ENCODE assay signal across 8 mouse cellular contexts in genomic region chr5:122968322-122968721, GRCm38 (mm10). TPM values are rescaled to one million over a fixed set of nuclear protein-coding genes. Genes with fewer than 3 reads are reported as not detected.
A peak's percentile ranks its signal among the peaks of the same experiment; 100 is the strongest.
DNase-seq lines count a peak whose midpoint lies in the region; ATAC-seq and TF ChIP-seq lines count a peak whose summit lies in the region.

No protein-coding gene starts in this region.

- H3K27ac ChIP-seq in bone marrow macrophage, adult 2 months (ENCODE audit: insufficient read depth, low read depth, low read length) = no peak overlapping the region
- no peak overlapping the region for H3K27ac ChIP-seq in forebrain, embryonic 12.5 days
- no peak overlapping the region for H3K27ac ChIP-seq in hindbrain, postnatal 0 days
- no peak overlapping the region for H3K27ac ChIP-seq in spleen, adult 2 months (ENCODE audit: insufficient read depth, low read length)

- no peak overlapping the region for H3K4me3 ChIP-seq in bone marrow macrophage, adult 2 months (ENCODE audit: insufficient read depth, low read length)
- H3K4me3 ChIP-seq in forebrain, embryonic 12.5 days (replicated peaks) = no peak overlapping the region
- H3K4me3 ChIP-seq in hindbrain, postnatal 0 days (ENCODE audit: low read length) = no peak overlapping the region
- H3K4me3 ChIP-seq in spleen, adult 2 months (ENCODE audit: extremely low read depth, insufficient read depth, insufficient read length) = no peak overlapping the region

- H3K9me3 ChIP-seq in forebrain, embryonic 12.5 days = no peaks in the 10 kb centered on the region
- H3K9me3 ChIP-seq in hindbrain, postnatal 0 days (ENCODE audit: low read length) = no peaks in the 10 kb centered on the region

- DNase-seq in heart, adult 18-20 months = peak; percentile 75 to 88
- DNase-seq in heart, adult 11 months = no peak
- DNase-seq in hindbrain, postnatal 0 days (ENCODE audit: low spot score) = peak; percentile 80
- DNase-seq in layer of hippocampus, postnatal 36 days = peak; percentile 66 to 74
- DNase-seq in spleen, adult 2 months (ENCODE audit: low read depth in 1 of 2, low spot score in 2 of 2) = peak; percentile 62 to 84

- TF ChIP-seq POLR2A in bone marrow macrophage, adult 2 months (IDR thresholded peaks at IDR 0.05; ENCODE audit: borderline replicate concordance, low read depth, low read length) = no peak
- no peak for TF ChIP-seq POLR2A in spleen, adult 2 months (IDR thresholded peaks at IDR 0.05; ENCODE audit: low read depth, low read length)

- 0 out of 2 replicates have a peak, but pooled peaks have one; percentile 33 for ATAC-seq in forebrain, embryonic 12.5 days (ENCODE audit: low FRiP score)
- ATAC-seq in hindbrain, postnatal 0 days = no peak
- ATAC-seq in megakaryocyte, adult 5-6 weeks (ENCODE audit: poor library complexity, severe bottlenecking) = peak; percentile 84

- H3K4me2 ChIP-seq in forebrain, embryonic 12.5 days = no peak overlapping the region
- no peak overlapping the region for H3K4me2 ChIP-seq in hindbrain, postnatal 0 days (ENCODE audit: low read depth, low read length)

- TF ChIP-seq CTCF in bone marrow macrophage, adult 2 months (IDR thresholded peaks at IDR 0.05; ENCODE audit: low read depth, low read length) = peak; percentile 39; the same call in 1 of the 2 replicates
- TF ChIP-seq CTCF in hindbrain, postnatal 0 days (IDR thresholded peaks at IDR 0.05; ENCODE audit: low read depth) = peak; percentile 82
- peak; percentile 83; the same call in 1 of the 2 replicates for TF ChIP-seq CTCF in spleen, adult 2 months (IDR thresholded peaks at IDR 0.05; ENCODE audit: extremely low read depth, insufficient read depth, insufficient read length, insufficient replicate concordance)

- WGBS in forebrain, embryonic 12.5 days = 34% methylated on average over 4 of the region's 4 CpGs
- WGBS in hindbrain, postnatal 0 days = 34% methylated on average over 4 of the region's 4 CpGs
- WGBS in spleen, adult 2 months = 24% methylated on average over 4 of the region's 4 CpGs

- H3K36me3 ChIP-seq in forebrain, embryonic 12.5 days (replicated peaks) = no peaks in the 10 kb centered on the region
- H3K36me3 ChIP-seq in hindbrain, postnatal 0 days (ENCODE audit: insufficient read depth, low read length) = no peaks in the 10 kb centered on the region
- no peaks in the 10 kb centered on the region for H3K36me3 ChIP-seq in spleen, adult 2 months (ENCODE audit: control insufficient read depth, insufficient read depth, low read length)

- no peaks in the 10 kb centered on the region for H3K27me3 ChIP-seq in forebrain, embryonic 12.5 days
- H3K27me3 ChIP-seq in hindbrain, postnatal 0 days (ENCODE audit: insufficient read depth, low read length) = no peaks in the 10 kb centered on the region
- H3K27me3 ChIP-seq in spleen, adult 2 months (ENCODE audit: control insufficient read depth, insufficient read depth, low read length) = no peaks in the 10 kb centered on the region

- no peak overlapping the region for H3K9ac ChIP-seq in forebrain, embryonic 12.5 days
- no peak overlapping the region for H3K9ac ChIP-seq in hindbrain, postnatal 0 days (replicated peaks; ENCODE audit: low read length)

- peaks cover 33% of the 10 kb centered on the region for H3K4me1 ChIP-seq in bone marrow macrophage, adult 2 months (ENCODE audit: control insufficient read depth, insufficient read depth, low read length)
- H3K4me1 ChIP-seq in forebrain, embryonic 12.5 days = 0 out of 2 replicates have a peak, but pooled peaks cover 5% of the 10 kb centered on the region
- no peaks in the 10 kb centered on the region for H3K4me1 ChIP-seq in hindbrain, postnatal 0 days (ENCODE audit: insufficient read depth, low read length)
- H3K4me1 ChIP-seq in spleen, adult 2 months (ENCODE audit: control insufficient read depth, insufficient read depth, insufficient read length) = no peaks in the 10 kb centered on the region; the same call in 1 of the 2 replicates

RNA-seq across cellular contexts. Expression of gene Kdm2b, which starts 21.3 kb away (rescaled TPM):
- 10 to 100 TPM; 10.6 to 14.2 TPM for total RNA-seq in heart, adult 18-20 months (2021)
- polyA plus RNA-seq in bone marrow macrophage, adult 2 months (2012; ENCODE audit: insufficient read depth, insufficient read length, missing spikeins) = 26.6 and 26.9 TPM in 2 replicates
- polyA plus RNA-seq in forebrain, embryonic 12.5 days (2016; fragmentation: Nextera tagmentation; extraction: Ambion mirVana) = 108 and 118 TPM in 2 replicates
- total RNA-seq in hindbrain, postnatal 0 days (2014; rRNA removed) = 75.7 and 87.3 TPM in 2 replicates
- polyA plus RNA-seq in hindbrain, postnatal 0 days (2015; fragmentation: Nextera tagmentation; extraction: Ambion mirVana) = 59.7 and 60.9 TPM in 2 replicates
- total RNA-seq in layer of hippocampus, postnatal 36 days (2021) = 10 to 100 TPM; 35.3 to 43.9 TPM
- total RNA-seq in megakaryocyte, adult 5-6 weeks (2015) = 29.1 and 38.3 TPM in 2 replicates
- 31.6 and 38.6 TPM in 2 replicates for total RNA-seq in megakaryocyte, adult 5-6 weeks (2017)
- polyA plus RNA-seq in spleen, adult 2 months (2012; rRNA removed) = 30.3 and 36.7 TPM in 2 replicates

RNA-seq across cellular contexts. Expression of gene Orai1, which starts 46.6 kb away (rescaled TPM):
- 10 to 100 TPM; 12.2 to 12.5 TPM for total RNA-seq in heart, adult 18-20 months (2021)
- 59.9 and 68.5 TPM in 2 replicates for polyA plus RNA-seq in bone marrow macrophage, adult 2 months (2012; ENCODE audit: insufficient read depth, insufficient read length, missing spikeins)
- 10.4 and 11.4 TPM in 2 replicates for polyA plus RNA-seq in forebrain, embryonic 12.5 days (2016; fragmentation: Nextera tagmentation; extraction: Ambion mirVana)
- 20.9 and 27.2 TPM in 2 replicates for total RNA-seq in hindbrain, postnatal 0 days (2014; rRNA removed)
- polyA plus RNA-seq in hindbrain, postnatal 0 days (2015; fragmentation: Nextera tagmentation; extraction: Ambion mirVana) = 16.8 and 18.3 TPM in 2 replicates
- 10 to 100 TPM; 11.7 TPM for total RNA-seq in layer of hippocampus, postnatal 36 days (2021)
- 80.5 and 87.4 TPM in 2 replicates for total RNA-seq in megakaryocyte, adult 5-6 weeks (2015)
- 21.0 and 21.8 TPM in 2 replicates for total RNA-seq in megakaryocyte, adult 5-6 weeks (2017)
- polyA plus RNA-seq in spleen, adult 2 months (2012; rRNA removed) = 52.3 and 83.0 TPM in 2 replicates
